Mouse (Mus musculus) gonadal fat pad, adult 2 months (tissue): ENCODE results near the gene Cyth1. TPM values are rescaled to one million over a fixed set of nuclear protein-coding genes. Genes with fewer than 3 reads are reported as not detected.
A peak's percentile ranks its signal among the peaks of the same experiment; 100 is the strongest.

Experiments
- DNase-seq: peaks from one replicate; pipeline ENCODE4 v3.0.0-alpha.2; 2012; ENCODE audit warnings: low read depth
- polyA plus RNA-seq: library from polyadenylated mRNA; depleted of rRNA; stranded (reverse); fragments of >200 nt; gene quantifications from 2 replicates; pipeline ENCODE4 v1.2.3, GENCODE M21; 2012

Gene Cyth1
- polyA plus RNA-seq, 1 experiment = 19.6 TPM

DNA sequence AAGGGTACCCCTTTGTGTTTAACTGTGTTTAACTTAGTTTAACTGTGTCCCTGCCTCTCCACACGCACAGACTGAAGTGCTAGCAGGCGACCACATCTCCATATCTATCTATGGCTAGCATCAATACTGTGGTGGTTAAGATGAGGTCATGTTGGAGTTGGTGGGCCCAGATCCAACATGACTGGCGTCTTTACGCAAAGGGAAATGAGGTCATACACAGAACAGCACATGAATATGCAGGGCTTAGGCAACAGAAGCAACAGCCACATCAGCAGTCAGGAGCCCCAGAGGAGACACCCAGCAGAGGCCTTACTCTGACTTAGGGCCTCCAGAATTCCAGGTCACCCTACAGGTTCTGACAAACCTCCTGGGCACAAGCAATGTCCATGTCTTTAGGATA is 95.4 kb downstream of the Cyth1 start:
- no peak for DNase-seq

GRCm38 (mm10) chr11:118151423-118152180 is 96.8 kb downstream of the Cyth1 start:
- no peak for DNase-seq

- no peak for DNase-seq
Measured at GRCm38 (mm10) chr11:118150115-118150701, 98.2 kb downstream of the Cyth1 start.

DNA sequence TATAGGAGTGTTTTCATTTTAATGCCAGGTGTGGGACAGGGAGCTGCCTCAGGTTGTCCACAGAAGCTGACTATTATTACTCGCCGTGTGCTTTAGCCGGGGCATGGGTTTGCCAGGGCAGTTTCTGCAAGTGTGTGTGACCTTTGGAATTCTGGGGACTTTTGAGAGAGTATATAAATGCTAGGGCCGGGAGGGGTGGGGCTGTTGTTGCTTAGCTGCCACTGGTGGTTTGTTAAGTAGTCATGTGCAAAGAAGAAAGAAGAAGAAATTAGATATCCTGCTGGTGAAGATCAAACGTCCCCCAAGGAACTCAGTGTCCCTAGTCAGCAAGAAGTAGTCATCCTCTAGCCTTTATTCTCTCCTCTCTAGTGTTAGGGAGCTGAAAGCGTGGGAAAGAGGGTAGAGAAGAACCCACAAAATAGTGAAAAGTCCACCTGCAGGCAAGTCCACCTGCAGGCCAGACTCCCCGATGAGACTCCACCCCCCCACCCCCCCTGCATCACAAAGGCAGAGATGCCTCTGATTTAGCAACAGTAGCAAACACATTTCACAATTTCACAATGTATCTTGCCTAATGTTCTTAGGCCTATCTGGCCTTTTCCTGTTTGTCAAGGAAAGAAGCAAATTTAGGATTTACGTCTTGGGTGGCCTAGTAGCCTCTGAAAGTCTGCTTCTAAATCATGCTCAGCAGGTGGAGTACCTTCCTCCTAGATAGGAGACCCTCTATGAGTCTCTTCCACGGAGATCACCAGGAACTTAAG is 100.3 kb downstream of the Cyth1 start:
- DNase-seq = no peak

- DNase-seq = no peak
Measured at GRCm38 (mm10) chr11:118146446-118146845, 101.9 kb downstream of the Cyth1 start.

DNA sequence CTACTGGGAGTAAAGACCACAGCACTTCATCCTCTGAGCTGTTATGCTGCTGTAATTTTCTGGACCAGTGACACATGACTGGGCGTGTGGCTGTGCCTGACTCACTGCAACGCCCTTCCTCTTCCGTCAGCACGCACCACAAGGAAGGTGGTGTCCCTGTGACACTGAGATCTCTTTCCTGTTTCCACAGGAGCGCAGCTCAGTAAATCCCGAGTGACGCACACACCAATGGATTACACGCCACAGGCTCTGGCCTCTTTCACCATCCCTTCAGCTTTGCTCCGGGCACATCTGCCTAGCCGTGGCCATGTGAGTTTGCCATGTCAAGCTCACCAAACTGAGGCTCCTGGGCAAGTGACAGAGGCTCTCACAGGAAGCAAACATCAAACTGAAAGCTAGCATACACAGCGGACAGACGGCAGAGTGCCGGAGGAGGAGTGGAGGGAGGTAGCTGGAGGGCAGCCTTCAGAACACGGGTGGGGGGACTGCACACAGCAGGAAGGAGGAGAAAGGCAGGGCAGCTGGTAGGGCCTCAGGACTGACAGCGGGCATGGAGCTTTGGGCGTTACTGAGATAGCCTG is 102.5 kb downstream of the Cyth1 start:
- no peak for DNase-seq

GRCm38 (mm10) chr11:118145092-118145491 is 103.3 kb downstream of the Cyth1 start:
- no peak for DNase-seq

DNA sequence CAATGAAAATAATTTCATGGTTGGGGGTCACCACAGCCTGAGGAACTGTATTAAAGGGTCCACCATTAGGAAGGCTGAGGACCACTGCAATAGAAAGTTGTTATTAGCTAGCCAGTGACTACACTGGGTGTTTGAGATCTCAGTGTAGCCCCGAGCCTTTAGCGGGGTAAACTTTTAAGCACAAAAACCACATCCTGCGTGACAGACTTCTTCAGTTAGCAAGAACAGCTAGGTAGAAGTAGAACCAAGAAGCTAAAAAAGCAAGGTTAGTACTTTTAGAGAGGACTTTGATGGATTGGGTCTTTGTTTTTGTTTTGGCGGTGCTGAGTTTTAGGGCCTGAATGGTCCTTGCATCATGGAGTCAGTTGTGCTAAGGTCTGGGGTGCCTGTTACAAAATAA is 104.7 kb downstream of the Cyth1 start:
- DNase-seq = no peak

- no peak for DNase-seq
Measured at GRCm38 (mm10) chr11:118142547-118143165, 105.7 kb downstream of the Cyth1 start.

- DNase-seq = no peak
Measured at GRCm38 (mm10) chr11:118140771-118141565, 107.4 kb downstream of the Cyth1 start.

- no peak for DNase-seq
Measured at GRCm38 (mm10) chr11:118138347-118138746, 110.0 kb downstream of the Cyth1 start.

- peak; percentile 72 for DNase-seq
Measured at GRCm38 (mm10) chr11:118136172-118136632, 112.2 kb downstream of the Cyth1 start.

DNA sequence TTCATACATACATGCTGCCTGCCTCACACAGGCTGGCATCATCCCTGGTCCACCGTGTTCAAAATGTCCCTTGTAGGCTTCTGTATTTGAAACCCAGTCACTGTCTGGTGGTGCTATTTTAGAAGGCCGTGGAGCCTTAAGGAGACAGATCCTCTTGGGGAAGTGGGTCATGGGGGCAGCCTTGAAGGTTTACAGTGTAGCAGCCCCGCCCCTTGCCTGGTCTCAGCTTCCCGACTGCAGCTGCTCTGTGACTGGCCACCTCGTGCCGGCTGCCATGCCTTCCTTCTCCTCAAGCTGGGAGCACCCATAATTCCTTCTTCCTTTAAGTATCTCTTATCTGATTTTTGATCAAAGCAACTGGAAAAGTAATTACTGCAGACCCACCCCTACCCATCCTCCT is 113.1 kb downstream of the Cyth1 start:
- no peak for DNase-seq

- DNase-seq = peak; percentile 57
Measured at GRCm38 (mm10) chr11:118133752-118134169, 114.6 kb downstream of the Cyth1 start.

DNA sequence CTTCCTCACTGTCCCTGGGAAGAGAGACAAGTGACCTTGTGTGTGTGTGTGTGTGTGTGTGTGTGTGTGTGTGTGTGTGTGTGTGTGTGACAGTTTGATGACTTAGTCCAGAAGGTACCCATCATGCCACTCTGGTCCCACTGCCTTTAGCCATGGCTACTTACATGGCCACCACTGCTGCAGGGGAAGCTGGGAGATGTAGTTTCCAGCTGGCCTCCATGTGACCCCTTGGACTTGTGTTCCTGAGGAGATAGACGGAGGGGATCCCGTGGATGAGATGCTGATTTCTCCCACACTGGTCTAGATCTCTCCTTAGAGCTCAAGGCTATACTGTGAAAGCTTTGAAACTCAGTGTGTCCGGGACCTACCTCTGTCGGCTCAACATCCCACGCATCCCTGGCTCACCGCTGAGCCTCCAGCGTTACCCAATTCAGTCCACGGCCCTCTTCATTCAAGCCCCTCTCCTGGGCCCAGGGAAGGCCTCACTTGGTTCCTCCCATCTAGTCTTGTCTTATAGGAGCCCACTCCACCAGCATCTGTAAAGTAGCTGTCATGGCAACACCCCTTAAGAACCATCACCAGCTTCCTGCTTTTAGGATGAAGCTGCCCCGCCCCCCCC is 115.2 kb downstream of the Cyth1 start:
- no peak for DNase-seq

GRCm38 (mm10) chr11:118132136-118132535 is 116.3 kb downstream of the Cyth1 start:
- DNase-seq = no peak

DNA sequence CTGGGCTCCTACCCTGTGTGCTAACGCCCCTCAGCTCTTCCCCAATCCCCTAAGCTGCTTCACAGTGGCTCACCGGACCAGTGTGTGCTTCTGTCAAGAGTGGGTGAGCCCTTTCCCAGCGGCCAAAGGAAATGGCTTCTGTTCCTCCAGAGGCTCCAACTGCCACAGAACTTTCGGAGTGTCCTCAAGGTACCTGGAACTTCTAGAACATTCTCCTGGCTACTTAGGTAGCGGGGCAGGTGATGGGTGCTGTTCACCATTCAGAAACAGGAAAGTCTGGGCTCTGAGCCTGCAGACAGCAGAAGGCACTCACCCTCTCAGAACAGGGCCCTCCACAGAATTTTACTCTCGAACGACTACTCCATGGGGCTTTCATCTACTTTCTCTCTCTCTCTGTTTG is 117.9 kb downstream of the Cyth1 start, which contains the start of gene Dnah17:
TSS of gene Dnah17 (minus strand) at position 101 of the 400 bp plus-strand sequence.
- no peak for DNase-seq

DNA sequence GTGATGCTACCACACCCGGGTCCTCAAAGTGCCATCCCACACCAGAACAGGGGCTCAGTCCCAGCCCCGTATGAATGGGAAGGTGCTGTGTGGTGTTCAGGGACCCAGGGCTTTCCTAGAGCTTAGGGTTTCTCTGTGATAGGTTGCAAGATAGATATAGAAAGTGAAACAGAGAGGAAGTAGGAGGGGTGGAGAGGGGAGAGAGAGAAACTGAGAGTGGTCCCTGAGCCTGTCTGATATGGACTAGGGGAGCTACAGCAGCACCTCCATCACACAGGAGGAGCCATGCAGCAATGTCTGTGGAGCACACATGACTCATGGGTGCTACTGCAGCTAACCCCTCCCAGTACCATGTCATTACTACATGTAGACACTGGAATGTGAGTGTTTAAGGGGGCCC is 118.6 kb downstream of the Cyth1 start:
- no peak for DNase-seq

GRCm38 (mm10) chr11:118121592-118121991 is 126.8 kb downstream of the Cyth1 start:
- no peak for DNase-seq

DNA sequence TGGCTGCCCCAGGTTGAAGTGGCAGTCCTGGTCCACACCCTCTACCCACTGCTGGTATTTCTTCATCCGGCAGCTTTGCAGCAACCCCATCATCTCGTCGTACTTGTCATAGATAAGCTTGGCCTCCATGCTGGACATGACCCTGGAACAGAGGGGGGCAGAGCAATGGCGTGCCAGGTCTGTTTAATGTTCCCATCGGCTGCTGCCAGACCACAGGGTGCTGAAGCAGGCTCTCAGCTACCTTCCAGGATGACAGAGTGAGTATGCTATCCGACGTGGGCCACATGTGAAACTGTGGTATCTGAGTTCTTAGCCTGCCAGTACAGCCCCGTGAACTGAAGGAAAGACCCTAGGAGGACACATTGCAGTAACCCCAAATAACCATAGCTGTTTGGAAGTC is 129.6 kb downstream of the Cyth1 start:
- DNase-seq = no peak
